Mouse (Mus musculus) heart, postnatal 0 days (tissue): ENCODE results near the gene Rabl3.

Source experiments
- CTCF ChIP-seq: IDR thresholded peaks from 2 replicates; pipeline ENCODE4 v1.5.1; 2016; ENCODE audit warnings: antibody characterized with exemption, control low read depth, low read depth
- EP300 ChIP-seq: IDR thresholded peaks from 2 replicates; pipeline ENCODE4 v1.6.1; 2016; ENCODE audit warnings: antibody characterized with exemption, low read depth

DNA sequence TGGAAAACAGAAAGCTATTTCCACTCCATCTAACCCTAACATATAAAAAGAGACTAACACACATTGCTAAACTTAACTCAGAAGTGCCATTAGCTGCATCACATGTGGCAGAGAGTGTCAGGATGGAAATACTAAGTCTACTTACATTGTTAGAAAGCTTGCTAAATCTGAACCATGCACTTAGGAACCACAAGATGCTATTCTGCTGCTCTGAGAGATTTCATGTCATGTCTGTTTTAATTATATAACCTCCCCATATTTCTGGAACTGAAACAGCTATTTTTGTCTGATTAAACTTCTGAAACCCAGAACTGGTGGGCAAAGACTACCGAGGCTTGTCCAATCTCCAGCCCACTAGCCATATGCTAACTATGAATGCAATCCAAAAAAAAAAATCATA, 7.6 kb upstream of the Rabl3 start:
- no peak for TF ChIP-seq EP300
- TF ChIP-seq CTCF, result no peak
